Mouse (Mus musculus): ENCODE measurements around the gene Krt33a.

Krt33a gene

DNA sequence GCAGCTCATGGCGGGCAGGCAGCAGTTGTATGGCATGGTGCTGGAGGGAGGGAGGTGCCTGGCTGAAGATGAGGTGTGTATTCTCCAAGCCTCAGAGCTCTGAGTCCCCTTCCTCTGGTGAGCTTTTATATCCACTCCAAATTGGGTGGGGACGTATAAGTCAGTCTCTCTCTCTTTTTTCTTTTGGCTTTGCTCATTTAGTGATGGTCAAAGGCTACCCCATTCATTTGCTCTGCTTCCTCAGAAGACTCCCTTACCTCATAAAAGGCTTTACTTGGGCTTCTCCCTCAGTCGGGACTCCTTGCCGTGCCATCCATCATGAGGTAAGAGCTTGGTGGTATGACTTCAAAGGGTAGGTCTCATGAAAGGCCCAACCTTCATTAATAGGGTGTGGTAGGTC lies at the start of gene Krt33a:
Krt33a (minus strand) TSS at position 101 of the 400 bp plus-strand sequence.
- DNase-seq (ENCODE audit: low spot score in 2 of 2): no peak

DNA sequence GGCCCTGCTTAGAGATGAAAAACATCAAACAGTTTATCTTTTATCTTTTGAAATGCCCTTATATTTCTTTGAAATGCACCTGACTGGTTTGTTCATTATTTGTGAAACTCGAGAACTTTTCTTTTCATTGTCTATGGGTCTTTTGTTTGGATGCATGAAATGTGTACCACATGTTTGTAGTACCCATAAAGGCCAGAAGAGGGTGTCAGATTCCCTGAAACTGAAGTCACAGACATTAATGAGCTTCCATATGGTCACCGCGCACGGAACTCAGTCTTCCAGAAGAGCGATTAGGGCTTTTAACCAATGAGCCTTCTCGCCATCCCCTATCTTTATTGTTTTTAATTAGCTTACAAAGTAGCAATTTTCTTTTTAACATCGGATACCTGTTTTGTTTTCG lies 42.9 kb upstream of the Krt33a start:
- DNase-seq (ENCODE audit: low spot score in 2 of 2): no peak

DNA sequence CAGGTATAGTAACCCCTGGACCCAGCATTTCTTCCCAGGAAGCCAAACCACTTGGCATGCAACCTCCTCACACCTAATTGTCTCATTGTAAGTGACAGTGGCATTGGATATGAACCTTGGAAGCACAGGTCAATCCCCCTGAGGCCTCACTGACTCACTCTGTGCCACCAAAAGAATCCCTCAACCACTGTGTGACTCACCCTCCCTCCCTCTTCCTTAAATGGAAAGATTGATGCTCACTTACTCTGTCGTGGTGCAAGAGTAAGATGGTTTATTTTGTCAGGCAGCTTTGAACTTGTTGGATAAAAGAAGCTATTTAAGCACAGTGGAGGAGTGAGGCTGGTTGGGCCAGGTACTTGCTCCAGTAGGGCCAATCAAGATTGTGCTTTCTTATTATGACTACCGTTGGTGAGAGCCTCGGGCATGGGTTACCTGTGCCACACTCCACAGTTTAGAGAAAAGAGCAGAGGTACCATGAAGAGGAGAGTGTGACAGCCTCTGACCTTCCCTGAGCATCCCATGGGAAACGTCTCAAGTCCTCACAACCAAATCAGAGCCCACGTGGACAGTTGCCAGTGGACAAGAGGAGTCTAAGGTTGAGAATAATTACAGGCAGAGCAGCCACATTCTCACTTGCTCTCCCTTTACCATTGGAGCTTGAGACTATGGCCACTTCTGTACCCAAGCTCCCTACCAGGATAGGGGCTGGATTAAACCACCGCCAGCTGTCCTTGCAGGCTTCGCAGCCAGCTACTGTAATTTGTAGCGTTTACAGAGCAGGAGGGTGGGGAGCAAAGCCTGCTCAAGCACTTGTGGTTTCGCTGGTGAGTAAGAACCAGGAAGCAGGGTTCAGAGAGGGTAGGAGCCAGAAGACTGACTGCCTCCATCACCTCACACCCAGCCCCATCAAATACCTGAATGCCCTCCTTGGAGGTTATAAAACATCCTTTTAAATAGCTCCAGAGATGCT lies 40.0 kb upstream of the Krt33a start:
- DNase-seq (ENCODE audit: low spot score in 2 of 2): no peak

DNA sequence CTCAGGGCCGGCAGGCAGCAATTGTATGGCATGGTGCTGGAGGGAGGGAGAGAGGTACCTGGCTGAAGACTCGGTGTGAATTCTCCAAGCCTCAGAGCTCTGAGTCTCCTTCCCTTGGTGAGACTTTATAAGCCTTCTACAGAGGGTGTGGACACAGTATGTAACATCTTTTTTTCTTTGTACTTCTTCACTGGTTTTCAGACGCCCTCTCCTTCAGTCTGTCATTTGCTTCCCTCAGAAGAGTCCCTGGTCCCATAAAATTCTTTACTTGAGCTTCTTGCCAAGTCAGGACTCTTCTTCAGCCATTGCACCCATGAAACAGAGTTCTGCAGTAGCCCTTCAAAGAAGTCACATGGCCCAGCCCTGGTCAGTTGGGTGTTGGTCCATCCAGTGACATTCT lies 34.4 kb upstream of the Krt33a start, which contains the start of gene Krt31:
Krt31 (minus strand) TSS at position 101 of the 400 bp plus-strand sequence.
- DNase-seq (ENCODE audit: low spot score in 2 of 2): no peak

DNA sequence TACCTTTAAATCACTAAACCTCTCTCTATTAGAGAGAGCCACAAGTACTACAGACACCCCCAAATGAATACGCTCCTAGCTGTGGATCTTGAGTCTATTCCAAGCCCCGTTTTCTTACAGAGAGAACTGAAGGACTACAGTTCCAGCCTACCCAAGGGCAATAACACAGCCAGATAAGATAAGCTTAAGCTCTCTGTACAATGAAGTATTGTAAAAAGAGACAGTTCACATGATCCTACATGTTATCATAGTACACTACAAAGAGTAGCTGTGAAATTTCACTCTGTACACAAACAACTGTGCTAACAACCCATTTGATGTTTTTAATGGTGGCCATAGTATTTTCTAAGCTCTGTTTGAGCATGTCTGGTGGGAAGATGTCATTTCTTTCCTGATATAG lies 31.2 kb upstream of the Krt33a start:
- DNase-seq (ENCODE audit: low spot score in 2 of 2): no peak

DNA sequence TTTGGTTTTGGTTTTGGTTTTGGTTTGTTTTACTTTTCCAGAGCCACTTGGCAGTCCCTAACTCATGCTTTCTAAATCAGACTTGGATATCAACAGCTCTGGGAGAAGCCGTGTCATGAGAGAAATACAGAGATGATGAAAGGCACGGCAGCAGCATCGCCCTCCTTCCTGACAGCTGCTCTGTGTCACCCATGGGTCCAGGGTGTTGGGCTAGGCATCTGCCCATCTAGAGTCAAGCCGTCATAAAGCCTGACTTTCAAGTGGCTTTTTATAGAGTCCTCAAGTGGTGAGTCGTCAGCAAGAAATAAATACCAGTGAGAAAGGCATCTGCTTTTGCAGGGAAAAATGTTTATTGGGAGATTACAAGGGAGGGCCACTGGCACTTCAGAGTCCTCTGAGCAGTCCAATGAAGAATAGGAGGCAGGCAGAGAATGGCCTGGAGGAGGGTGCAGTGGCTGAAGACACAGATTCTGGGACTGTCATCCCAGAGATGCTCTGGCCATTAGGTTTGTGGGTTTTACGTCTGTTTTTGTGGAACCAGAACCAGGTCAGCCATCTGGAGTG lies 30.4 kb upstream of the Krt33a start:
- DNase-seq (ENCODE audit: low spot score in 2 of 2): no peak

DNA sequence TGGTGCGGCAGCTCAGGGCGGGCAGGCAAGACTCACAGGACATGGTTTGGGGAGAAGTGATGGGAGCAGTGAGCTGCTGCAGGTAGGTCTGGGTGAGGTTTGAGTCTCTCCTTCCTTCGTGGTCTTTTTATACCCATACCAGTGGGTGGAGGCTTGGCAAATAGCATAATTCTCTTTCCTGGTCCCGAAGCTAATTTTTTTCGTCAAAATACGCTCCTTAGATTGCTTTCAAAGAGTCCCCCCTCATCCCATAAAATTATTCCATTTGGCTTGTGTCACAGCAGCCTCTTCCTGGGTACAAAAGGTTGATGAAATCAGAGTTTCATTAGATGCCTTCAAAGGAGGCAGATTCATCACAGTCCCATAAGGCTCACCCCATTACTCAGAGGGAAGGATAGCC lies 25.4 kb upstream of the Krt33a start, which contains the start of gene Krt34:
Krt34 (minus strand) TSS at position 101 of the 400 bp plus-strand sequence.
- DNase-seq (ENCODE audit: low spot score in 2 of 2): no peak

DNA sequence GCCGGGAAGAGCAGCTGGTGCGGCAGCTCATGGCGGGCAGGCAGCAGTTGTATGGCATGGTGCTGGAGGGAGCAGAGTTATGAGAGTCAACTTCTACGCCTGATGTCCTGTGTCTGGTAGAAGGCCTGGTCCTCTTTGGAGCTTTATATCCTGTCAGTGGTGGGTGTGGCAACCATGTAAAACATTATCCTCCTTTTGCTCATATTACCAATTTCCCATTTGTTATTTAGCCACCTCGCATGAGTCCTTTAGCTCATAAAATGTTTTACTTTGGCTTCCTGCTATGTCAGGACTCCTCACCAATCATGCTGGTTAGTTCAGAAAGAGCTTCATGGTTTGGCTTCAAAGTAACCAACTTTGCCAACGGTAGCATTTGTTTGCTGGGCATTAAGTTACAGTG lies 13.8 kb upstream of the Krt33a start, which contains the start of gene Krt33b:
Krt33b (minus strand) TSS at position 101 of the 400 bp plus-strand sequence.
- DNase-seq (ENCODE audit: low spot score in 2 of 2): no peak

DNA sequence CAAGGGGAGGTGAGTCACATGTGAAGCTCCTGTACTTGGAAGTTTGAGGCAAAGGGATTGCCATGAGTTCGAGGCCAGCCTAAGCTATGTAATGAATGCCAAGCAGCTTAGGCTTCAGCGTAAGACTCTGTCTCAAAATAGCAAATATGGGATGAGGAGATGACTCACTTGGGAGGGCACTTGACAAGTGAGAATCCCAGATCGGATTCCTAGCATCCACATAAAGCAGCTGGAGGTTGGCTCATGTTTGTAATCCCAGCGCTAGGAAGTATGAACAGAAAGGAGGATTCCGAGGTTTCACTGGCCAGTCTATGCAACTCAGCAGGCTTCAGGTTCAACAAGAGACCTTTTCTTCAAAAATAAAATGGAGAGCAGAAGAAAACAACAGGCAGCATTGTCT lies 5.4 kb upstream of the Krt33a start:
- DNase-seq (ENCODE audit: low spot score in 2 of 2): no peak

DNA sequence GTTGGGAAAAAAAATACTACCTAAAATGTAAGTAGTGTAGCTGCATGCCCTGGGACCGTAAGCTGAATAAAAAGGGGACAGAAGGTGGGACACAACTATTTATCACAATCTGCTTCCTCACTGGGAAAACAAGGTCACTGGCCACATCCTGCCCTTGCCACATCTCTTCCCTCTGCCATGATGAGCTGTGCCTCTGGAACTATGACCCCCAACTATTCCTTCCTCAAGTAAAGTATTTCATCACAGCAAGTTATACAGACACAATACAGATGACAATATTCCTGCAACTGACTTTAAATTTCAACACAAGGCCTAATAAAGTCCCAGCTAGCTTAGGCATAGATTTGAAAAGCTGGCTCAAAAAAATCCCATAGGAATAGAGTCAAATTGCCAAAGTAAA lies 3.5 kb upstream of the Krt33a start:
- no peak for DNase-seq (ENCODE audit: low spot score in 2 of 2)

DNA sequence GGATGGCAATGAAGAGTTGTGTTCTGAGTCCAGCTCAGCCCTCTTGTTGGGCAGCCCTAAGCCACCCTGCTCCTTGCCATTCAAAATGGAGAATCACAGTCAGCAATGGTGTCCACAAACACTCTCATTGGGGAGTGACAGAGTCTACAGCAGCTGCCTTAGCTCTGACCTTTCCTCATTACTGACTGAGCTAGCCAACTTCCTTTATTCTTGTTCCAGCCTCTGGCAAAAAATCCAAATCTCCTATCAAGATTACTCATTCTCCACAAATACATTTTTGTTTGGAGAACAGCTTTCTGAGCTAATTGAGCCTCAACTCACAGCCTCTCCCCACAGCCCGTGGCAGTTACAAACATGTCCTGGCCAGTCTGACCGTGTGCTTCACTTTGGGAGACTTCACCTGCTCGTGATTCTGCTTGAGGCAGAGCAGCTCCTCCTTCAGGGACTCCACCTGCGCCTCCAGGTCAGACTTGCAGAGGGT lies 2.3 kb downstream of the Krt33a start:
- DNase-seq (ENCODE audit: low spot score in 2 of 2): no peak

DNA sequence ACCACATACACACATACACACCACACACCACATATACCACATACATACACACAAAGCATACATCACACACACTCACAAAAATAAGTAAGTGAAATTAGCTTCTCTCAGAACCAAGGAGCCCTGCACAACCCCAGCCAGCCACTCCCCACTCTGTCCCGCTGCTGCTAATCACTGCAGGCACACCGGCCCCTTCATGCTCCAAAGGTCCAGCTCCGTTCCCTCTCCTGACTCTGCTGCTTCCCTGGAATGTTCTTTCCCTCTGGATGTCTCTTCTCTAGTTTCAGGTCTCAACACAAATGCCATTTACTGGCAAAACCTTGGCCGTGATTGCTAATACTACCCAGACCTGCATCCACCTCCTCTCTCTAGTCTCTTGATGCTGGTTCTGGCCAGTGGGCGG lies 5.3 kb downstream of the Krt33a start:
- DNase-seq (ENCODE audit: low spot score in 2 of 2): no peak

DNA sequence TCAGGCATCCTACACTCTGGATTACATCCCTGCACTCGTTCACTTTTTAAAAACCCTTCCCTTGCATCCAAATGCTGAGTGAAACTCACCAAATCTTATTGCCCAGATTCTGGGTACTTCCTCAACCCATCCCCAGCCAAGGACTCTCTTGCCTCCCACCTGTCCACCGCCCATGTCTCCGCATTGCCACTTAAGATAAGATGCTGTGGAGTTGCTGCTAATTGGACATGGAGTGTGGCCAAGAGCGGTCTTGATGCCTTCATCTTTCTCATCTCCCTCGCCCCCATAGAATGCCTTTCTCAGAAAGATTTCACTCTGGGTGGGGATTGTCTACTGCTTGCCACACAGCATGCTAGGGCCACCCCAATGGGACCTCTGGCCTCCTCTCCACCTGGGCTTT lies 7.7 kb downstream of the Krt33a start:
- no peak for DNase-seq (ENCODE audit: low spot score in 2 of 2)

DNA sequence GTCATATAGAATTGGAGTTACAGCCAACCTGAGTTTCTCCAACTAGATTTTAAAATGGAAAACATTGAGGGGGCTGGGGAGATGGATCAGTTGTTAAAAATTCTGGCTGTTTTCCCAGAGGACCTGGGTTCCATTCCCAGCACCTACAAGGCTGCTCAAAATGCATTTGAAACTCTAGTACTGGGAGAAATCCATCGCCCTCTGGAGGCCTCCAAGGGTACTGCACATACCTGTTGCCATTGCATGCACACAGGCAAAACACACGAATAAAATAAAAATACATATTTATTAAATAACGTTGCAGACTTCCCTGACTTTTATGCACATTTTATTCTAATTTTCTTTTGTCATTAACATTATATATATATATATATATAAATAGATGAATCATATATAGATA lies 9.4 kb downstream of the Krt33a start:
- DNase-seq (ENCODE audit: low spot score in 2 of 2): no peak

DNA sequence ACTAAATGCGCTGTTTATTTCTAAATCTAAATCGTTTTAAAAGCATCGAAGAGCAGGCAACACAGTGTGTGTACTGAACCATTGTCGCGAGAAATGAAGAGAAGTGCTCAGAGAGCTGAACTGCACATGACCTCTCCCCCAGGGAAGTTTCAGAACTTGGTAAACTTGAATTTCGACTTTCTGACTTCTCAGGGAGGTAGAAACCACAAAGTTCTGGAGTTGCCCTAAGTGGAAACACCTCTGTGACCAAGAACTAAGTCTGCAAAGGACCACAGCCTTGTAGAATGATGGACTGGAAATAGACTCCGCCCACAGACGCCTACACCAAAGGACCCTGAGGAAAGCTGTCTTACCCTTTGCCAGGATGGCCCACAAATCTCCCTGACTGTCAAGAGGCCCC lies 10.1 kb downstream of the Krt33a start:
- no peak for DNase-seq (ENCODE audit: low spot score in 2 of 2)

DNA sequence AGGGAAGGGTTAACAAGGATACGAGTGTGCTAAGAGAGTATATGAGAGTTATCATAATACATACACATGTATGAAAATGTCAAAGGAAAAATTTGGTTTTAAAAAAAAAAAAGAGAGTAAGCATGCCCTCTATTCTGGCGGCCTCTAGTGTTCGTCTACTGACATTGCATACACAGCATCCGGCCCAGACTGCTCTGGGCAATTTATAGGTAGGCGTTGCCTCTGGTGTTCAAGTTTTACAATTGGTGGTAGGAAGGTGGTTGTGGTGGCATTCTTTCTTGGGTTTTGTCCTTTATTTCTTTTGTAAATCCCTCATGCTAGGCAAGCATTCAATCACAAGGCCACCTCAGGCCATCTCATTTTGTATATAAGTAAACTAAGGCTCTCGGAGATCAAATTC lies 11.2 kb downstream of the Krt33a start:
- peak in 1 of 2 experiments; percentile 67 for DNase-seq (ENCODE audit: low spot score in 2 of 2)

DNA sequence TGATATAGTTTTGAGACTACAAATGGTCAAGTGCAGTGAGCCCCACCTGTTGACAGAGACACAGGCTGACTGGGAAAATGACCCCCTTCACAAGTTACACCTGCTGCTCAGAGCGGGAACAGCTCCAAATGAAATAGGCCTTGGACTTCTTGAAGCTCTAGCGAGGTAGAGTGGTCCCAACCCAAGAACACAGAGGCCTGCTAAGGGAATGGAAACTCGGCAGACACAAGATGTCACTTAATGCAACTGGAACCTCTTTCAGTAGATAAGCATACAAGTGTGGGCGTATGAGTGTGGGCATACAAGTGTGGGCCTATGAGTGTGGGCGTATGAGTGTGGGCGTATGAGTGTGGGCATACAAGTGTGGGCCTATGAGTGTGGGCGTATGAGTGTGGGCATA lies 16.9 kb downstream of the Krt33a start:
- no peak for DNase-seq (ENCODE audit: low spot score in 2 of 2)

DNA sequence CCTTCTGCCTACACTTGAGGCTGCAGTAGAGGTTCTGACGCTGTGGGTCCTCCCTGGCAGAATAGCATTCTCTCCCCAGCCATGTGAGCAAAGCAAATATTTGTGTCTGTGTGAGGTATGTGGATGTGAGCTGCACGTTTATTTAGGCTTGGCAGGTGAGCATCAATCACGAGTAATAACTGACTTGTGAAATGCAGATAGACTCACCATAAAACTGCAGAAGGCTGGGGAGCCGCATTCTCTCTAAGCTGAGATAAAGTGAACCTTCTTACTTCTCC lies 21.7 kb downstream of the Krt33a start:
- DNase-seq (ENCODE audit: low spot score in 2 of 2): no peak

DNA sequence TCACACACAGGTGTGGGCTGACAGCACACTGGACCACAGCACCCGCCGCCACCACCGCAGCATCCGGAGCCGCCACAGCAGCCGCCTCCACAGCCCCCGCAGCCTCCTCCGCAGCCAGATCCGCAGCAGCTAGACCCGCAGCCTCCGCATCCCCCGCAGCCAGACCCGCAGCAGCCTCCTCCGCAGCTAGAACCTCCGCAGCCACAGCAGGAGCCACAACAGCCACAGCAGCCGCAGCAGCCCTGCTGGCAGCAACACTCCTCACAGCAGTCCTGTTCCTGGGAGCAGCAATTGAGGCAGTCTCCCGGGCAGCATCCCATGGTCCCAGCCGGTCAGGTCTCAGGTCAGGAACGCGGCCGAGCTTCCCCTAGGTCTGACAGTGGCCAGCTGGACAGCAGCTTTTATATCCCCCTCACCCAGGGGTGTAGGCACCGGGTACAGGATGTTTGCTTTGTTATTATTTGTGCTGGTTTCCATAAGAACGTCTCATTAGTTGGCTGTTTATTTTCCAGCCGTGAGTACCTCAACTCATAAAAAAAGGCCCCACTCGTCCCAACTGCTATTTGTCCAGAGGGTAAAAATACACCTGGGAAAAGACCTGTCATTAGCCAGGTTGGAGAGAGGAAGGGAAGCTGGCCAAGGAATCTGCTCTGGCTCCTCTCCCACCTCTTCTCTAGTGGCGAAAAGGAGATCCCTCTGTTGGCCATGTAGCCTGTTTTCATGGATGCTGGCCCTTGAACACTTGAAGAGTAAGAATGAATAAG lies 22.2 kb downstream of the Krt33a start, which contains the start of gene Krtap17-1:
Krtap17-1 (minus strand) TSS at position 375 of the 764 bp plus-strand sequence.
- no peak for DNase-seq (ENCODE audit: low spot score in 2 of 2)

DNA sequence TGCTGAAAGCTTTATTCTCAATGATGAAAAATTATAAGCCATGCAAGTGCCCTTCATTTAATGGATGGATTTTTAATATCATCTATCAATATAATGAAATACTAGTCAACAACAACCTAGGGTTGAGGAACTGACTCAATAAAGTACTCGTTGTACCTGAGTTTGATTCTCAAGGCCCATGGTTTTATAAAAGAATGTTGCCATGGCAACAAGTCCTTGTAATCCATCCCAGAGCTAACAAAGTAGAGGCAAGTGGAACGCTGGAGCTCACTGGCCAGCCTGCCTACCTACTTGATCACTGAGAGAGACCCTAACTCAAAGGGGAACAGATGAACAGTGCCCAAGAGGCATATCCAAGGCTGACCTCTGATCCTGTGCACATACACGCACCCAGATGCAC lies 25.4 kb downstream of the Krt33a start:
- peak in 1 of 2 experiments; percentile 12 for DNase-seq (ENCODE audit: low spot score in 2 of 2)

DNA sequence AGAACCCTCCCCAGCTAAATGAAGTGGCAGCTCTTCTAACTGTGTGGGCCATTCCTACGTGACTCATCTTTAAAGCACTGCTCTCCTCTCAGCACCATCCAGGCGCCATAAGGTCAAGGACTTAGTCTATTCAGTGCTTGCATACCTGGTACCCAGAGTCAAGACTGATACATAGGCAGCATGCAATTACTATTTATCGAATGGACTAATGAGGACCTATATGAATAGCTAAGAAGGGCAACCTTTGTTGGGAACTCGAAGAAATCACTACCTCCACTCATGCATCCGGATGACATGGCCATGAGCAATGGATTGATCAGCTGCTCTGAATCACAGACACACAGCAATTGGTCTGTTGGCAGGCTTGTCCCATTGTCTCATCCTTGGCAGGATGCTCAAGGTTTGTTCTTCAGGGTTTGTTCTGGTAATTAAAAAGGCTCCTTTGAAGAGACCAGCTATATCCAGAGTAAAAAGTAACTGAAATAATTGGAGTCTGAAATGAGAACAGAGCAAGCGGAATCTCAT lies 26.1 kb downstream of the Krt33a start:
- DNase-seq (ENCODE audit: low spot score in 2 of 2): no peak

DNA sequence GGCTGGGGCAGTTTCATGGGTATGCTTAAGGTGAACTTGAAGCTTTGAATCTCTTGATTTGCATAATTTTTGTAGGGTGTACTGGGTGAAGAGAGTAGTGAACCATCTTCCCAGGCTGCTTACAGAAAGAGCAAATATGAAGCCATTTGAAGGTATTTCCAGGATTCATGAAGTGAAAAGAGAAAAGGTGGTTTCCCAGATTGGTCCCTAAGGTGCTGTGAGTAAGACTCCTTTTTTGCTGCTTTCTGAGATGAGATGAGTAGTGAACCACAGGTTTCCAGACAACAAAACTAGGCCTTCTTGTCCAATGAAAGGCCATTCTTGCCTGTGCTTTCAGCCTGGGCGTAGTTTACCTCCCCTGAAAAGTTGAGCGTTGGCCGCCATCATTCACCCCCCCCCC lies 27.5 kb downstream of the Krt33a start:
- no peak for DNase-seq (ENCODE audit: low spot score in 2 of 2)
